11 mouse cellular contexts compared by ENCODE assay signal in genomic region chr5:117104329-117104728, GRCm38 (mm10).
"Had no signal": no experiment of that assay in that cellular context is flagged by ENCODE, and none has a peak within 500 bp of the region (broad histone marks: within the 10 kb centered on the region; RNA-seq: fewer than 3 reads in every experiment).

No protein-coding gene starts in this region.

- DNase-seq: kidney, adult 2 months; kidney, postnatal 25 days; layer of hippocampus, postnatal 36 days; lung, adult 18-20 months; lung, postnatal 10 days; lung, postnatal 36 days; midbrain, embryonic 14.5 days; right cerebral cortex, adult 18-20 months; right cerebral cortex, postnatal 14 days; right cerebral cortex, postnatal 4 days; thymus, postnatal 25 days had no signal
